Mouse (Mus musculus): ENCODE data around the gene Commd8.
"Not testable (repeated sequence)": the region's sequence is repeated elsewhere in the genome, so short reads cannot be mapped to it uniquely, and the experiment has no call there.

Commd8 gene

DNA sequence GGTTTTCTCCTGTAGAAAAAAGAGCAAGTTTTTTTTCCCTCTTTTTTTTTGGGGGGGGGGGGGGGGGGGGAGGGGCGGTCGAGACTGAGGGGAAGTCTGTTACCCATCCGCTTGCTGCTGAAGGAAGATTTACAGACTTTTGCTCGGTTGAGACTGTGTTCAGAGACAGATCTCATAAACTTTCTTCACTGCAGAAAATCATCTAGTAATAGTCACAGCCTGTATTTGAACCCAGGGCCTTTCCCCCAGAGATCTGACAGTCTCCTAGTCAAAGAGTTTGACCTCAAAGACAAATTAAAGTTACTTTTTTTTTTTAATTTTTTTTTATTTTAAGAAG is 264 bp upstream of the Commd8 start:
- DNase-seq (ENCODE audit: low spot score in 2 of 2) = no peak

DNA sequence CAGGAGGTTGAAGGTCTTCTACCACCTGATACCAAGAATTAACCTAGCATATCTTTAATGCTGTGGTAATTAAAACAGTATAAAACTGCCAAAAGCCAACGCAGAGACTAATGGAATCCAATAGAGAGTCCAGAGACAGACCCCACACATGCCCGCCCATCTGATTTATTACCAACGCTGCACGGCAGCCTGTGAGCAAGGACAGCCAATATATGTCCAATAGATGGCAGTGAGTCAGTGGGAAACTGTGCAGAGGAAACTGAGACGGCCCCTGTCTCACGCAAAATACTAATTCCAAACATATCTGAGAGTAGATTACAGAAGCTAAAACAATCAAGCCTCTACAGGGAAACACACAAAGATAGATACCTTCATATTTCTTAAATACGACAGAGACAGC is 3.6 kb downstream of the Commd8 start:
- no peak for DNase-seq (ENCODE audit: low spot score in 2 of 2)

GRCm38 (mm10) chr5:72162855-72163254 is 5.1 kb downstream of the Commd8 start:
- no peak for DNase-seq (ENCODE audit: low spot score in 2 of 2)

DNA sequence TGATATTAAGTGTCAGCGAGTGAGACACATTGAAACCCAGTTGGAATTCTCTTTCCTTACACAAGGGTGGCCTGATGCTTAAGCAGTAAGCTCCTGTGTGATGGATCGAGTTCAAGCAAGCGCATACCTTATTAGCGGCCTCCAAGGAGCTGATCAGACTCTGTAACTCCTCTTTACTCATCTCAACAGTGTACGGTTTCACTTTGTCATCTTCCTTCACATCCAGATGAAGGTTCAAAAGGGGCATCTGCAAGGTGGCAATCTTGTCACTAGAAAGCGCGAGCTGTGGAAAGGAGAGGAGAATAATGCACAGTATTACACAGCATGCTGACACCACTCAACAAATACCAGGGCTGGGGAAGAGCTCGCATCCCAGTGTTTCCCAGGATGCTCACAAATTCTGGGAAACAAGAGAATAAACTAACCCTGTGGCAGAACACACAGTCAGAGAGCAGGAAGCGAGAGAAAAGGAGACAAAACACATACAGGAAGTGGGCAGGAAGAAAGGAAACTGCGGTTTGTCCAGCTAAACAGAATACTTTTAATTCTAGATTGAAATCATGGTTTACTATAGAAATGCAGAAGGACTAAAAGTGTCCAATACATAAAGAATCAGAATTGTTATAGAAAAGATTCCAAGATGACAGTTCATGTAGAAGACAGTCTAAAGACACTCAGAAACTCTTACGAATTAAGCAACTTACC is 7.1 kb downstream of the Commd8 start:
- DNase-seq (ENCODE audit: low spot score in 2 of 2) = no peak

DNA sequence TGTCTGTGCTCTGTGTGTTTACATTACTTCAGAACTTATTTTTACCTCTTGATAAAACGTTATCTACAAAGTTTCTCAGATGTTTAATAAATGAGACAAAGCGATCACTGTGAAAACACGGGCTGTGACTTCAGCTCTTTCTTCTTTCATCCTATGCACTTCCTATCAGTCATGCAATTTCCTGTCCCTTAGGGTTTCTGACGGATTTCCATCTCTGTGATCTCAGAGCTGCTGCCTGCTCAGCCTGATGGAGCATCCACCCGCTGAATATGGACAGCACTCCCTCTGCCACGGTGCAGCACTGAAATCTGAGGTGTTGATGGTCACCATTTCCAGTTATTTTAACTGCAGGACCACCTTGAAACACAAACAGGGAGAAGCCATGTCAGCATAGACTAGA is 8.5 kb downstream of the Commd8 start:
- no peak for DNase-seq (ENCODE audit: low spot score in 2 of 2)

DNA sequence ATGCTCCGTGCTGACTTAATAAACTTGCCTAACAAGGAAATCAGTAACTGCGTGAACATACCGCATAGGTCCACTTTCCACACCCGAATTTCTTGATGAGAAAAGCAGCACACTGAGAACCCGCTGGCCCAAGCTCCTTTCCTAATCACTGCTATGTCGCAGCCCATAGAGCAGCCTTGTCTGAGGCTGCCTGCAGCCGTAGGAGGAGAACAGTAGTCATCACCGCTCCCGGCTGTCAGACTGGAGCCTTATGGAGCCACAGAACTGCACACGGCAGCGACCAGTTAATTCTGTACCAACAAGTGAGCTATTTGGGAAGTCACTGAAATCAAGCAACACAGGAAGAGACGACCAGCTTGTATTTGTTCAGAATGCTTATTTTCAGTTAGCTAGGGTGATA is 9.3 kb downstream of the Commd8 start:
- no peak for DNase-seq (ENCODE audit: low spot score in 2 of 2)

- no peak for DNase-seq (ENCODE audit: low spot score in 2 of 2)
These were observed 11.4 kb downstream of the Commd8 start for GRCm38 (mm10) chr5:72156598-72156997.

- not testable (repeated sequence) for DNase-seq (ENCODE audit: low spot score in 2 of 2)
These were observed 12.3 kb downstream of the Commd8 start for GRCm38 (mm10) chr5:72155686-72156085.

DNA sequence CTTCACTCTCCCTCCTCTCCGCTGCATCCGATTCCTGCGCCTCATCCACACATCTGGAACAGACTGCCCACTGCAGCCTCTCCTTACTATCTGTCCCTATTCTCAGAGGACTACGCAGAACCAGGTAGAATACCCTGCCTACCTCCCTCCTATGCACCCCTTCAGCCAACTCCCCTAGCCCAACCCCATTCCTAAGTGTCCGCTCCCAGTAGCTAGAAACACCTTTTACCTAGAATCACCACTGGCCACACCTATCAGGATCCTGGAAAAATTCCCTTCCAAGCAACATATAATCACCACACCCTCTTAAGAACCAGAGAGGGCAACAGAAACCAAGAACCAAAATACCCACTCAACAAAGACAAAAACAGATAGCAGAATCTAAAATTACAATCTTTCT is 17.1 kb downstream of the Commd8 start:
- DNase-seq (ENCODE audit: low spot score in 2 of 2) = no peak

DNA sequence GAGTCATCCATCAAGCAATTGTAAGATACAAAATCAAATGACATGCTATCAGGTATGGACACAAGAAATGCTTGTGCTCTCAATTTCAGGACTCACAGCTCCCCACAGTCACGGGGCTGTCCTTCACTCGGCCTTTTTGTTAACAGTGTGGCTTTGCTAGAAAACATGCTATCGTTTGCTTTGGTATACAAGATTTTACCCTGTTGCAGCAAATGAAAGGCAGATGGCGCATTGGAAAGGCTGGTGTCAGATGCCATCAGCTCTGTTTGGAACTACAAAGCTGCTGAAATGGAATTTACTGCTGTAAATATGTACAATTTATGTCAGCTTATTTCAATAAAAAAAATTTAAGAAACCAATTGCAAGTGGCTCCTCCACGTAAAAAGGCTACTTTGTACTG is 19.3 kb downstream of the Commd8 start:
- no peak for DNase-seq (ENCODE audit: low spot score in 2 of 2)

GRCm38 (mm10) chr5:72139619-72140018 is 28.4 kb downstream of the Commd8 start:
- no peak for DNase-seq (ENCODE audit: low spot score in 2 of 2)

DNA sequence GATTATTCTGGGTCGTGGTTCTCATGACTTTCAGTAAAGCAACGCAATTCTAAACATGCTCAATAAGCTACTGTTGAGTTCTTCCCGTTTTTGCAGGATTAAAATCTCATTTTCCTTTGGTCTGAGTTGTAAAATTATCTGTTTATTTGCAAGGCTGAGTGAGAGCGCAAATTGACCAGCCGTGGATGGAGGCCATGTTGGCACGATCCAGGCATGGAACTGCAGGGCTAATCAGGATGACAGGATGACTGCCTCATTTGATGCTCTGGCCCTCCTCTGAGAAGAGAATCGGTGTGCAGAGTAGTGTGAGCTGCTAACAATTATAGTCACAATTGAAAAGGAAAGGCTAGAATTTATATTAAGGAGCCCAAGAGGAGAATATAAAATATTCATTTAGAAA is 29.7 kb downstream of the Commd8 start:
- DNase-seq (ENCODE audit: low spot score in 2 of 2) = no peak

DNA sequence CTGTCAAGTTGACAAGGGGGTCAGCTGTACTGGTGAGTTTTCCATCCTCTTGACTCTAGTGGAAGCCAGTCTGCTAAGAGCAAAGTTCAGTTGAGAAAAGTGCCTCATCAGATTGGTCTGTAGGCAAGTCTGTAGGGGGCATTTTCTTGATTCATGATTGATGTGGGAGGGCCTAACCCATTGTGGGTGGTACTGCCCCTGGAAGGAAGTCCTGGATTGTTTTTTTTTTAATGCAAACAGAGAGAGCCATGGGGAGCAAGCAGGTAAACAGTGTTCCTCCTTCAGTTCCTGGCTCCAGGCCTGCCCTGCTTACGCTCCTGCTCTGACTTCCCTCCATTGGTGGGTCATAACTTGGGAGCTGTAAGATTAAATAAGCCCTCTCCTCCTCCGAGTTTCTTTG is 34.1 kb downstream of the Commd8 start:
- DNase-seq (ENCODE audit: low spot score in 2 of 2) = no peak

GRCm38 (mm10) chr5:72126681-72127080 is 41.3 kb downstream of the Commd8 start:
- DNase-seq (ENCODE audit: low spot score in 2 of 2) = no peak

DNA sequence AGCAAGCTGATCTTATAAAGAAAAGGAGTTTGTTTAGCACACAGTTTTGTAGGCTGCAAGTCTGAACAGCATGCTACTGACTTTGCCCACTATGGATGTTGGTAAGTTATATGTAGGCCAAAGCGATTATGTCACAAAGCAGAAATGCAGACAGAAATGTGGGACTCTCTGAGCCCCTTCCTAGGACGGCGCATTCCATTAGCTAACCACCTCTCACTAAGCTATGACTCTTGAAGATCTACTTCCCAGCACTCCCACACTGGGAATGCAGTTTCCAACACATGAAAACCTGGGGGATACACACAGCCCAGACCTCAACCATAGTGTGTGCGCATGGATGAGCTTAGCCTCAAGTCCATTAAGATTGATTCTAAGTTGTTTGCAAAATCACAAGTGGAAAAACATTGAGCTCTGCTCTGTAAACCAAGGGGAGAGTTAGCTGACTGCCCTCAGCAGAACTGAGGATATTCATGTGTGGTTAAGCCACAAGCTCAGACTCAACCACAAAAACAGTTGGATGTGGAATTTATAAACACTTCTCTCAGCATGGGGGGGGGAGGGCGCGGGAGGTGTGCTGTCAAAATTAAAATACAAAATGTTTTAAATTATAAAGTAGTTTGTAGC is 45.5 kb downstream of the Commd8 start:
- no peak for DNase-seq (ENCODE audit: low spot score in 2 of 2)
